Mouse (Mus musculus) liver, adult 2 months (tissue): Measurements from ENCODE around the gene Ralgapa2. TPM values are rescaled to one million over a fixed set of nuclear protein-coding genes. Genes with fewer than 3 reads are reported as not detected.

Experiments used
- DNase-seq: peaks from one replicate; pipeline ENCODE4 v3.0.0-alpha.2; 2011; ENCODE audit warnings: low read depth, low spot score; ENCODE audit errors: extremely low read depth
- H3K27ac ChIP-seq: fragments of 200-500 bp; replicated peaks from 2 replicates; pipeline ENCODE4 v1.5.1; 2012; ENCODE audit warnings: low read depth, mild to moderate bottlenecking, control low read depth, inconsistent platforms, low read length; ENCODE audit not compliant: insufficient read depth
- H3K27me3 ChIP-seq: fragments of 200-500 bp; 2 replicates; pipeline ENCODE4 v1.6.1; 2012; ENCODE audit warnings: mild to moderate bottlenecking, moderate library complexity, low read length, inconsistent platforms; ENCODE audit not compliant: control insufficient read depth, insufficient read depth
- H3K36me3 ChIP-seq: fragments of 200-500 bp; 2 replicates; pipeline ENCODE4 v1.6.1; 2012; ENCODE audit warnings: low read length, inconsistent platforms; ENCODE audit not compliant: control insufficient read depth, insufficient read depth
- H3K4me1 ChIP-seq: fragments of 200-500 bp; 2 replicates; pipeline ENCODE4 v1.6.1; 2011; ENCODE audit warnings: low read length; ENCODE audit not compliant: control insufficient read depth, insufficient read depth
- H3K4me3 ChIP-seq: fragments of 200-500 bp; 2 replicates; pipeline ENCODE4 v1.5.1; 2011; ENCODE audit warnings: low read depth, mild to moderate bottlenecking, control low read depth, low read length, moderate library complexity; ENCODE audit not compliant: insufficient read depth
- H3K79me2 ChIP-seq: fragments of 200-500 bp; 2 replicates; pipeline ENCODE4 v1.6.1; 2012; ENCODE audit warnings: inconsistent platforms, mild to moderate bottlenecking, low read length, moderate library complexity; ENCODE audit not compliant: control insufficient read depth, insufficient read depth
- H3K9ac ChIP-seq: fragments of 200-500 bp; 2 replicates; pipeline ENCODE4 v1.6.1; 2012; ENCODE audit warnings: low read depth, mild to moderate bottlenecking, control low read depth, inconsistent platforms, low read length
- CTCF ChIP-seq: fragments of 200-500 bp; IDR thresholded peaks from 2 replicates; pipeline ENCODE4 v1.5.1; 2011; ENCODE audit warnings: low read depth, low read length, control low read depth
- POLR2A ChIP-seq: fragments of 200-500 bp; IDR thresholded peaks from 2 replicates; pipeline ENCODE4 v1.6.1; 2011; ENCODE audit warnings: low read length, control low read depth; ENCODE audit not compliant: insufficient read depth; ENCODE audit errors: extremely low read depth
- WGBS: fragments of 180-500 bp; shearing (Covaris S2); methylation state at CpG from one replicate; pipeline ENCODE4 v1.1.7; 2018; 5-methylcytosine and 5-hydroxymethylcytosine counted together
- polyA plus RNA-seq: library from polyadenylated mRNA; depleted of rRNA; stranded (reverse); fragments of >200 nt; gene quantifications from 2 replicates; pipeline ENCODE4 v1.2.3, GENCODE M21; 2012; rRNA removed
- total RNA-seq: library from RNA; depleted of rRNA; stranded (reverse); fragments of >200 nt; gene quantifications from 2 replicates; pipeline ENCODE4 v1.2.3, GENCODE M21; 2014; rRNA removed

The Ralgapa2 gene
- 54.2 and 58.0 TPM in 2 replicates for total RNA-seq
- polyA plus RNA-seq, result 9.4 and 12.4 TPM in 2 replicates

DNA sequence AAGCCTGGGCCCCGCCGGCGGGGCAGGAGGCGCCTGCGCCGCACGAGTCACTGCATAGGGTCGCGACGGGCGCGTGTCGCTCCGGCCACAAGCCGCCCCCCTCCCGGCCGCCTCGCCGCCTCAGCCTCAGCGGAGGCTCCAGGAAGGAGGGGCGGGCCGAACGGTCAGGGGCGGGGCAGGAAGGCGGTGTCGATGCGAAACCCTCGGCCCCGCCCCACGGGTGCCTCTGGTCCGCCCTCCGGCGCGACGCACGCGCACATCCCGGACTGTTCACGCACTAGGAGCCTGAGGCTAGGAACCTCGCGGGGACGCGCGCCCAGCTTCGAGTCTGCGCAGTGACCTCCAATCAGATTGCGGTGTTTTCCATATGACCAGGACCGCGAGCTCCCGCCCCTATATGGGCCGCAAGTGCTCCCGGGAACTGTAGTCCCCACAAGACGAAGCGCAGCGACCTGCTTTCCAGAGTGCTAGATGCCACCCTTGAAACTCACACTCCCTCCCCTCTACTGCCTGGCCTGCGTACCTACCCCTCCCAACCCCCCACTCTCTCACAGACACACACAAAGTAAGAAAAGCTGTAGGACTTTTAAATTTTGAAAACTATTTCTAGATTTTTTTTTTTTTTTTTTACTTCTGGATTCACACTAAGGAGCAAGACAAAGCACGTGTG lies at the start of gene Ralgapa2:
Gene Ralgapa2 (minus strand): TSS at position 434 of the 670 bp plus-strand sequence.
- TF ChIP-seq POLR2A (peak; percentile 88), CTCF (no peak)
- peak; percentile 96 for DNase-seq
- H3K27me3 ChIP-seq, result no peaks in the 10 kb centered on the region
- peak within 1 kb of the TSS; percentile 86 for H3K9ac ChIP-seq
- peaks cover 14% of the 10 kb centered on the region; the same call in 1 of the 2 replicates for H3K79me2 ChIP-seq
- peak within 1 kb of the TSS; percentile 87 for H3K27ac ChIP-seq
- H3K36me3 ChIP-seq, result no peaks in the 10 kb centered on the region
- peak within 1 kb of the TSS; percentile 80 for H3K4me3 ChIP-seq
- WGBS, result under 1% methylated on average over 55 of the region's 57 CpGs
- H3K4me1 ChIP-seq, result peaks cover 11% of the 10 kb centered on the region; the same call in 1 of the 2 replicates

DNA sequence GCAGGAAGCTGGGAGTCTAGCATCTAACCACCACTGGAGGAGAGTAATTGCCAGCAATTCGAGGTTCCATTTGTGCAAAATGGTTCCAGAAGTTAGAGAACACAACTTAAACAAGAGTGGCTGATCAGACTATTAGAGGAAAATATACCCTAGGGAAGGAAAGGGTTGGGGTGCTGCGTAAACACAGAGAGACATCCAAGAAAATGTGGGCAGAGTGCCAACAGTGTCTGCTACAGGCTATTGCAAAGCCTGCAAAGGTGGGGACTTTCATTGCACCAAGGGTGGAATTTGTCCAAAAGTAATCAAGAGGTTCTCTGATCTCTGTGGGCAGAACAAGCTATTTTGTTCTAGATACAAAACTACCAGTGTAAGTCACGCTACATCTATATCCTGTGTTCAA lies 49.4 kb upstream of the Ralgapa2 start:
- no peak overlapping the region for H3K27ac ChIP-seq
- H3K4me1 ChIP-seq, result peaks cover 1% of the 10 kb centered on the region; the same call in 1 of the 2 replicates
- TF ChIP-seq CTCF (no peak), POLR2A (no peak)
- no peaks in the 10 kb centered on the region for H3K27me3 ChIP-seq
- no peaks in the 10 kb centered on the region for H3K36me3 ChIP-seq
- H3K79me2 ChIP-seq, result no peaks in the 10 kb centered on the region
- no peak for DNase-seq
- no peak overlapping the region for H3K9ac ChIP-seq
- 57% methylated on average over 3 of the region's 3 CpGs for WGBS
- H3K4me3 ChIP-seq, result no peak overlapping the region

DNA sequence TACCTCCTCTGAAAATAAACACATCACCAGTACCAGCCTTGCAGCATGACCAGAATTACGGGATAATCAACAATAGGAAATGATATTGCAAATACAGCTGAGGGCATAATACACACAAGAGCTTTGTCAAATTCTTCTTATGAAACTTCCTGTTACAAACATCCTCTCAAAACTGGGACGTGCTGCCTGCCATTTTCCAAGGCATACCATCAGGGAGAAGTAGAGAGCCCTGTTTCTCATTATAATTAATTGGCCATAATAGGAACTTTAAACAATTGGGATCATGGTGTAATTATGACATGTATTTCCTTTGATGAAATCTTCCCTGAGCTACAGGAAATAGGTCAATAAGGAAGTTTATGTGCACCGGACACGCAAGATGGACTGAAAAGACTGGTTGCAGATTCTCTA lies 48.5 kb upstream of the Ralgapa2 start:
- H3K79me2 ChIP-seq, result no peaks in the 10 kb centered on the region
- DNase-seq, result no peak
- no peaks in the 10 kb centered on the region for H3K36me3 ChIP-seq
- H3K4me3 ChIP-seq, result no peak overlapping the region
- no peak overlapping the region for H3K9ac ChIP-seq
- no peak overlapping the region for H3K27ac ChIP-seq
- no peak for TF ChIP-seq CTCF
- TF ChIP-seq POLR2A, result no peak
- H3K27me3 ChIP-seq, result no peaks in the 10 kb centered on the region
- 81% methylated on average over 4 of the region's 4 CpGs for WGBS
- peaks cover 1% of the 10 kb centered on the region; the same call in 1 of the 2 replicates for H3K4me1 ChIP-seq

DNA sequence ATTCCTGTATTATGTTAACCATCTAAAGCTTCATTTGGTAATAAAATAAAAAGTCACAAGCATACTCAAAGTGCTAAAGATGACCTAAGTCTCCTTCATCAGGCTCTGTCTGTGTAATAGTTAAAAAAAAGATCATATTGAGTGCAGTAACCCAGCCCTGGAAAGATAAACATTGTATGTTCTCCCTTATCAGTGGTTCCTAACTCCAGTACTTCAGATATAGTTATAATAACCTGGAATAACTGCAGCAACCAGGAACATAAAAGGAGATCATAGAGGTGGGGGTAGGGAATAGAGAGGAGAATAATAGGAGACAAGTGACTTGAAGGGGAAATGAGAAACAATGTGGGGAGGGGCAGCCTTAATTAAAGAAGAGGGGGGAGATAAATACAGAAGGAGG lies 44.0 kb upstream of the Ralgapa2 start:
- Histone ChIP-seq H3K27me3 (no peaks in the 10 kb centered on the region), H3K4me3 (no peak overlapping the region), H3K9ac (no peak overlapping the region), H3K4me1 (peaks cover 6% of the 10 kb centered on the region), H3K27ac (no peak overlapping the region), H3K79me2 (no peaks in the 10 kb centered on the region), H3K36me3 (no peaks in the 10 kb centered on the region)
- TF ChIP-seq POLR2A, result no peak
- TF ChIP-seq CTCF, result no peak
- DNase-seq, result no peak

DNA sequence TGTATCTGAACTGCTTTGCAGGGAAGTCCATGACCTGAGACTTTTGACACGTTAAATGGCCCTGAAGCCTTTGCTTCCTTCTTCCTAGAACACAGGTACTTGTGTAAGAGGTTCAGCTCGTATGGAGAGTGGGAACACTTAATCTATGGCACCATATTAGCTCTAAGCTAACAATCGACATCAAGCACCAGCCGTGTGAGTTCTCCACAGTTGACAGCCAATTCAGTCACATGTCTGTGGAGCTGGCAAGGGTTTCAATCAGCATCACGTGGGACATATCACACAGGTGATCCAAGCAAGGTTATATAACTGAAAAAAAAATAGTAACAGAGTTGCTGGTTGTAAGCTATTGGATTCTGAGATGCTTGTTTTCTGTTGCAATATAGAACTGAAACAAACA lies 43.2 kb upstream of the Ralgapa2 start:
- Histone ChIP-seq H3K27ac (no peak overlapping the region), H3K4me3 (no peak overlapping the region), H3K36me3 (no peaks in the 10 kb centered on the region), H3K27me3 (no peaks in the 10 kb centered on the region), H3K4me1 (peaks cover 6% of the 10 kb centered on the region), H3K9ac (no peak overlapping the region), H3K79me2 (no peaks in the 10 kb centered on the region)
- WGBS, result 20% methylated on average over 5 of the region's 5 CpGs
- peak; percentile 81 for DNase-seq
- TF ChIP-seq CTCF, result no peak
- no peak for TF ChIP-seq POLR2A

DNA sequence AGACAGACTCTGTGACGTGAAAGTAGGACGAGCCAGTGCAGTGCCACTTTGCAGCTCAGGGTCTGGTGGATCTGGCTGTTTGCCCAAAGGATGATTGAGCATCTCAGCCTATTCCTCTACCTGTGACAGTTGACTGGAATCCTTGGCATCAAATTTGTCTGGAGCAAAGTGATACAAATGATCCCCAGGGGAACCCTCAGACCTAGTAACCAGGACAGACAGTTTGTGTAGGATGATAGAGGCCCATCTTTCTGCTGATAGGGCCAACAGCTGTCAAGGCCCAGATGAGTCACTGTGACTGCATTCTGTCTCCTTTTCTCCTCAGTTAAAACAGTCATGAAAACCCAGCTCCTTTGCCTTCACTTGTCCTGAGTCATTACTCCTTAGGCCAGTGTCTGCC lies 41.6 kb upstream of the Ralgapa2 start:
- no peak for DNase-seq
- 88% methylated on average over 2 of the region's 2 CpGs for WGBS
- Histone ChIP-seq H3K79me2 (no peaks in the 10 kb centered on the region), H3K27me3 (no peaks in the 10 kb centered on the region), H3K27ac (no peak overlapping the region), H3K4me3 (no peak overlapping the region), H3K36me3 (no peaks in the 10 kb centered on the region), H3K9ac (no peak overlapping the region), H3K4me1 (peaks cover 6% of the 10 kb centered on the region)
- TF ChIP-seq POLR2A, result no peak
- TF ChIP-seq CTCF, result no peak
